Mouse (Mus musculus) heart, postnatal 0 days (tissue): ENCODE results near the gene Emilin2.
A peak's percentile ranks its signal among the peaks of the same experiment; 100 is the strongest.

Source experiments
- CTCF ChIP-seq: IDR thresholded peaks from 2 replicates; pipeline ENCODE4 v1.5.1; 2016; ENCODE audit warnings: antibody characterized with exemption, control low read depth, low read depth
- EP300 ChIP-seq: IDR thresholded peaks from 2 replicates; pipeline ENCODE4 v1.6.1; 2016; ENCODE audit warnings: antibody characterized with exemption, low read depth

- TF ChIP-seq CTCF: no peak
- TF ChIP-seq EP300: 0 out of 2 replicates have a peak, but pooled peaks have one; percentile 31
These were observed 26.9 kb downstream of the Emilin2 start for GRCm38 (mm10) chr17:71284890-71285289.
